In genomic region chr9:28825821-28826220, GRCm38 (mm10) we compare ENCODE assay signal across 13 mouse cellular contexts.
DNase-seq lines count a peak whose midpoint lies in the region.
"Had no signal": no experiment of that assay in that cellular context is flagged by ENCODE, and none has a peak within 500 bp of the region (broad histone marks: within the 10 kb centered on the region; RNA-seq: fewer than 3 reads in every experiment).

No protein-coding gene starts in this region.

- DNase-seq in frontal cortex, adult 2 months (ENCODE audit: extremely low spot score in 1 of 2, low spot score in 1 of 2), result peak; percentile 24 to 57
- no peak for DNase-seq in frontal cortex, postnatal 14 days (ENCODE audit: low spot score in 2 of 2)
- DNase-seq in left cerebral cortex, adult 11 months (ENCODE audit: low spot score), result peak; percentile 38
- DNase-seq in left cerebral cortex, adult 8-10 months (ENCODE audit: low spot score in 2 of 2), result no peak
- peak; percentile 61 for DNase-seq in right cerebral cortex, adult 18-20 months
- DNase-seq in right cerebral cortex, postnatal 10 days (ENCODE audit: low spot score in 2 of 2), result no peak
- DNase-seq in retina, postnatal 1 day, result no peak
- DNase-seq: adrenal gland, postnatal 10 days; cerebellum, adult 11-12 months; cerebellum, adult 9-10 months; cerebellum, postnatal 25 days; gastrocnemius, adult 2 months; gastrocnemius, postnatal 25 days had no signal

Comparison
In these comparisons a context has a peak if more than half of its experiments do, and no peak if none do; other contexts are left out.
1. DNase-seq: peak in frontal cortex, adult 2 months (2 of 2), left cerebral cortex, adult 11 months (single experiment) and right cerebral cortex, adult 18-20 months (single experiment); none in frontal cortex, postnatal 14 days (0 of 2), left cerebral cortex, adult 8-10 months (0 of 2), right cerebral cortex, postnatal 10 days (0 of 2) and retina, postnatal 1 day (single experiment).